Mouse (Mus musculus) ES-E14 (cell line): ENCODE data around the gene Trip11.

Experiments used
- CHD2 ChIP-seq: IDR thresholded peaks from 2 replicates; pipeline ENCODE4 v1.6.1; 2014; ENCODE audit warnings: mild to moderate bottlenecking, low read depth, low read length, inconsistent platforms
- HCFC1 ChIP-seq: IDR thresholded peaks from 2 replicates; pipeline ENCODE4 v1.6.1; 2012; ENCODE audit warnings: low read length, inconsistent platforms, borderline replicate concordance; ENCODE audit not compliant: insufficient read depth
- MAFK ChIP-seq: IDR thresholded peaks from 2 replicates; pipeline ENCODE4 v1.6.1; 2014; ENCODE audit warnings: mild to moderate bottlenecking, low read depth, low read length, inconsistent platforms; ENCODE audit not compliant: insufficient read depth
- ZNF384 ChIP-seq: IDR thresholded peaks from 2 replicates; pipeline ENCODE4 v1.6.1; 2012; ENCODE audit warnings: low read depth, low read length, inconsistent platforms

- no peak for TF ChIP-seq CHD2
- peak; percentile 69; the same call in 1 of the 2 replicates for TF ChIP-seq ZNF384
- no peak for TF ChIP-seq MAFK
- TF ChIP-seq HCFC1: no peak
Measured at GRCm38 (mm10) chr12:101957942-101958544, 45.0 kb upstream of the Trip11 start, which contains the start of gene Atxn3.
